Mouse (Mus musculus) olfactory bulb, adult 2 months (tissue): Measurements from ENCODE around the gene Mospd3.

Source experiments
- CTCF ChIP-seq: fragments of 200-500 bp; IDR thresholded peaks from 2 replicates; pipeline ENCODE4 v1.5.1; 2012; ENCODE audit warnings: low read depth, mild to moderate bottlenecking, low read length, moderate library complexity; ENCODE audit not compliant: insufficient read depth
- POLR2A ChIP-seq: fragments of 200-500 bp; IDR thresholded peaks from 2 replicates; pipeline ENCODE4 v1.6.1; 2012; ENCODE audit warnings: mild to moderate bottlenecking, low read depth, low read length, moderate library complexity; ENCODE audit not compliant: insufficient read depth

GRCm38 (mm10) chr5:137630602-137631001 is 29.7 kb upstream of the Mospd3 start:
- TF ChIP-seq CTCF (no peak), POLR2A (no peak)
